Mouse (Mus musculus): ENCODE data around the gene Kcnk13. TPM values are rescaled to one million over a fixed set of nuclear protein-coding genes. Genes with fewer than 3 reads are reported as not detected.

Kcnk13 gene
- total and polyA plus RNA-seq, 3 experiments, result 0.11 TPM; not detected in 2

- Histone ChIP-seq H3K4me1 (ENCODE audit: insufficient read depth, low read depth, low read length) (peaks cover 26% of the 10 kb centered on the region), H3K27me3 (ENCODE audit: insufficient read depth, low read length) (peaks cover 14% of the 10 kb centered on the region), H3K9me3 (replicated peaks) (no peaks in the 10 kb centered on the region), H3K4me3 (ENCODE audit: low read depth, low read length) (no peak overlapping the region), H3K36me3 (replicated peaks) (no peaks in the 10 kb centered on the region)
- DNase-seq (ENCODE audit: low spot score), result no peak
- ATAC-seq (ENCODE audit: extremely low read depth, insufficient number of reproducible peaks, low FRiP score, poor library complexity, severe bottlenecking), result no peak
- TF ChIP-seq POLR2AphosphoS5 (IDR thresholded peaks at IDR 0.05; ENCODE audit: insufficient replicate concordance, low read depth, low read length), result no peak
- TF ChIP-seq TAL1 (conservative IDR thresholded peaks at IDR 0.05; ENCODE audit: low read depth, low read length), result no peak
- no peak for TF ChIP-seq GATA2 (IDR thresholded peaks at IDR 0.05; ENCODE audit: borderline replicate concordance, low read depth, low read length)
- no peak for TF ChIP-seq CTCF (IDR thresholded peaks at IDR 0.05; ENCODE audit: low read depth, low read length)
- no peak for TF ChIP-seq GATA1 (IDR thresholded peaks at IDR 0.05; ENCODE audit: borderline replicate concordance, low read length)
Measured at GRCm38 (mm10) chr12:100104530-100104929, 140.2 kb downstream of the Kcnk13 start.

GRCm38 (mm10) chr12:100106275-100106895 is 142.1 kb downstream of the Kcnk13 start:
- Histone ChIP-seq H3K36me3 (replicated peaks) (peaks cover 4% of the 10 kb centered on the region), H3K9me3 (replicated peaks) (no peaks in the 10 kb centered on the region), H3K4me1 (ENCODE audit: insufficient read depth, low read depth, low read length) (peaks cover 35% of the 10 kb centered on the region), H3K27me3 (ENCODE audit: insufficient read depth, low read length) (peaks cover 11% of the 10 kb centered on the region), H3K4me3 (ENCODE audit: low read depth, low read length) (no peak overlapping the region)
- ATAC-seq (ENCODE audit: extremely low read depth, insufficient number of reproducible peaks, low FRiP score, poor library complexity, severe bottlenecking) (no peak), DNase-seq (ENCODE audit: low spot score) (peak; percentile 69)
- TF ChIP-seq CTCF (IDR thresholded peaks at IDR 0.05; ENCODE audit: low read depth, low read length) (peak; percentile 88), GATA1 (IDR thresholded peaks at IDR 0.05; ENCODE audit: borderline replicate concordance, low read length) (no peak)

- peaks cover 44% of the 10 kb centered on the region for H3K4me1 ChIP-seq (ENCODE audit: insufficient read depth, low read depth, low read length)
- no peak for ATAC-seq (ENCODE audit: extremely low read depth, insufficient number of reproducible peaks, low FRiP score, poor library complexity, severe bottlenecking)
- DNase-seq (ENCODE audit: low spot score), result no peak
- no peaks in the 10 kb centered on the region for H3K9me3 ChIP-seq (replicated peaks)
- TF ChIP-seq CTCF (IDR thresholded peaks at IDR 0.05; ENCODE audit: low read depth, low read length), result no peak
- no peak for TF ChIP-seq POLR2AphosphoS5 (IDR thresholded peaks at IDR 0.05; ENCODE audit: insufficient replicate concordance, low read depth, low read length)
- TF ChIP-seq TAL1 (conservative IDR thresholded peaks at IDR 0.05; ENCODE audit: low read depth, low read length), result no peak
- TF ChIP-seq GATA2 (IDR thresholded peaks at IDR 0.05; ENCODE audit: borderline replicate concordance, low read depth, low read length), result no peak
- no peak for TF ChIP-seq GATA1 (IDR thresholded peaks at IDR 0.05; ENCODE audit: borderline replicate concordance, low read length)
- no peak overlapping the region for H3K4me3 ChIP-seq (ENCODE audit: low read depth, low read length)
- H3K27me3 ChIP-seq (ENCODE audit: insufficient read depth, low read length), result peaks cover 6% of the 10 kb centered on the region; the same call in 1 of the 2 replicates
- H3K36me3 ChIP-seq (replicated peaks), result peaks cover 14% of the 10 kb centered on the region
Measured at GRCm38 (mm10) chr12:100107436-100107835, 143.1 kb downstream of the Kcnk13 start.

GRCm38 (mm10) chr12:100109986-100110696 is 145.8 kb downstream of the Kcnk13 start, which contains the start of gene Psmc1:
TSS of gene Psmc1 (plus strand) at chr12:100110154.
- Histone ChIP-seq H3K4me1 (ENCODE audit: insufficient read depth, low read depth, low read length) (peaks cover 41% of the 10 kb centered on the region), H3K9me3 (replicated peaks) (no peaks in the 10 kb centered on the region), H3K4me3 (ENCODE audit: low read depth, low read length) (peak within 1 kb of the TSS; percentile 90), H3K27me3 (ENCODE audit: insufficient read depth, low read length) (no peaks in the 10 kb centered on the region), H3K36me3 (replicated peaks) (peaks cover 37% of the 10 kb centered on the region)
- DNase-seq (ENCODE audit: low spot score) (peak; percentile 77), ATAC-seq (ENCODE audit: extremely low read depth, insufficient number of reproducible peaks, low FRiP score, poor library complexity, severe bottlenecking) (peak; percentile 73)
- TF ChIP-seq POLR2AphosphoS5 (IDR thresholded peaks at IDR 0.05; ENCODE audit: insufficient replicate concordance, low read depth, low read length), result no peak
- no peak for TF ChIP-seq GATA1 (IDR thresholded peaks at IDR 0.05; ENCODE audit: borderline replicate concordance, low read length)

Other genes starting within 250 kb of the Kcnk13 start
- 13.5 and 19.9 TPM in 2 replicates for gene Efcab11, start 80.1 kb upstream of the Kcnk13 start, total RNA-seq (2014; fragmentation: Nextera tagmentation)
- gene Efcab11, start 80.1 kb upstream of the Kcnk13 start, total RNA-seq (2017), result 7.4 and 8.0 TPM in 2 replicates
- gene Efcab11, start 80.1 kb upstream of the Kcnk13 start, polyA plus RNA-seq (2012), result 3.8 and 5.8 TPM in 2 replicates
- gene Tdp1, start 80.0 kb upstream of the Kcnk13 start, total RNA-seq (2014; fragmentation: Nextera tagmentation), result 119 and 130 TPM in 2 replicates
- gene Tdp1, start 80.0 kb upstream of the Kcnk13 start, total RNA-seq (2017), result 30.2 and 35.3 TPM in 2 replicates
- 21.0 and 32.1 TPM in 2 replicates for gene Tdp1, start 80.0 kb upstream of the Kcnk13 start, polyA plus RNA-seq (2012)
- gene Psmc1, start 145.7 kb downstream of the Kcnk13 start, total RNA-seq (2014; fragmentation: Nextera tagmentation), result 155 and 162 TPM in 2 replicates
- 212 and 293 TPM in 2 replicates for gene Psmc1, start 145.7 kb downstream of the Kcnk13 start, total RNA-seq (2017)
- gene Psmc1, start 145.7 kb downstream of the Kcnk13 start, polyA plus RNA-seq (2012), result 22.5 and 65.1 TPM in 2 replicates
- 10.2 and 12.3 TPM in 2 replicates for gene Nrde2, start 195.2 kb downstream of the Kcnk13 start, total RNA-seq (2014; fragmentation: Nextera tagmentation)
- 33.6 and 36.2 TPM in 2 replicates for gene Nrde2, start 195.2 kb downstream of the Kcnk13 start, total RNA-seq (2017)
- 10.8 and 11.0 TPM in 2 replicates for gene Nrde2, start 195.2 kb downstream of the Kcnk13 start, polyA plus RNA-seq (2012)
- 853 and 995 TPM in 2 replicates for gene Calm1, start 234.9 kb downstream of the Kcnk13 start, total RNA-seq (2014; fragmentation: Nextera tagmentation)
- 733 and 749 TPM in 2 replicates for gene Calm1, start 234.9 kb downstream of the Kcnk13 start, total RNA-seq (2017)
- 1,086 and 1,351 TPM in 2 replicates for gene Calm1, start 234.9 kb downstream of the Kcnk13 start, polyA plus RNA-seq (2012)

All from G1E (cell line).